Mouse (Mus musculus): ENCODE measurements around the gene Bmper.

DNA sequence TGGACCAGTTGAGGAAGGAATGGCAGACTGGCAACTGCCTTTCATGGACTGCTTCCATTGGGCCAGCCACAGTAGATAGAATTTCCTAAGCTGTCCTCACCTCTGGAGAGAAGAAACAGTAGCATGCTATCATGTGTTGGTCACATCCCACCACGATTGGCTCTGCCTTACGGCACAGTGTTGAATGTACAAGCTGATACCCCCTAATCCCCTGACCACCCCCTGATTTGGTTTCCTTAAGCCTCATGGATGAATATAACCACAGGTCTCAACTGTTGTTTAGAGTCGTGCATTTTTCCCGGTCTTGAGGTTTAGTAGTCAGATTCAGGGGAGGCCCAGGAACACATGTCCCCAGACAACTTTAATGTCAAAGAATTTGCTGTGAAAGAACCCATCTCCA lies 34.7 kb upstream of the Bmper start:
- TF ChIP-seq POLR2A (IDR thresholded peaks at IDR 0.05; ENCODE audit: extremely low read depth, insufficient read depth, low read length) (no peak), CTCF (IDR thresholded peaks at IDR 0.05; ENCODE audit: low read depth, low read length) (no peak)

All from liver, adult 2 months (tissue).